Mouse (Mus musculus) neural tube, embryonic 13.5 days (tissue): ENCODE results near the gene Mptx2. TPM values are rescaled to one million over a fixed set of nuclear protein-coding genes. Genes with fewer than 3 reads are reported as not detected.
"Not testable (repeated sequence)": the region's sequence is repeated elsewhere in the genome, so short reads cannot be mapped to it uniquely, and the experiment has no call there.

Experiments
- ATAC-seq: fragments of 200-750 bp; cut with Nextera tagmentation; 2 replicates; pipeline ENCODE4 v1.8.0; 2017; ENCODE audit warnings: low read depth, mild to moderate bottlenecking, moderate TSS enrichment, moderate library complexity
- H3K27ac ChIP-seq: fragments of 300-500 bp; sonication (generic); replicated peaks from 2 replicates; pipeline ENCODE4 v1.5.1; 2015; ENCODE audit warnings: moderate library complexity, mild to moderate bottlenecking, inconsistent platforms
- H3K27me3 ChIP-seq: fragments of 300-500 bp; sonication (generic); 2 replicates; pipeline ENCODE4 v1.6.1; 2015; ENCODE audit warnings: mild to moderate bottlenecking, inconsistent platforms
- H3K36me3 ChIP-seq: fragments of 300-500 bp; sonication (generic); 2 replicates; pipeline ENCODE4 v1.6.1; 2015; ENCODE audit warnings: mild to moderate bottlenecking, inconsistent platforms
- H3K4me1 ChIP-seq: fragments of 300-500 bp; sonication (generic); replicated peaks from 2 replicates; pipeline ENCODE4 v1.6.1; 2015; ENCODE audit warnings: inconsistent platforms
- H3K4me2 ChIP-seq: fragments of 300-500 bp; sonication (generic); 2 replicates; pipeline ENCODE4 v1.6.1; 2015; ENCODE audit warnings: inconsistent platforms, mild to moderate bottlenecking, moderate library complexity
- H3K4me3 ChIP-seq: fragments of 300-500 bp; sonication (generic); 2 replicates; pipeline ENCODE4 v1.5.1; 2015; ENCODE audit warnings: mild to moderate bottlenecking, inconsistent platforms
- H3K9ac ChIP-seq: fragments of 300-500 bp; sonication (generic); 2 replicates; pipeline ENCODE4 v1.6.1; 2015; ENCODE audit warnings: moderate library complexity, mild to moderate bottlenecking, inconsistent platforms
- H3K9me3 ChIP-seq: fragments of 300-500 bp; sonication (generic); 2 replicates; pipeline ENCODE4 v1.6.1; 2016; ENCODE audit warnings: inconsistent platforms
- WGBS: fragments of 180-500 bp; shearing (Covaris S2); methylation state at CpG from one replicate; pipeline ENCODE4 v1.1.7; 2015; 5-methylcytosine and 5-hydroxymethylcytosine counted together
- polyA plus RNA-seq: library from polyadenylated mRNA; unstranded; fragments of >200 nt; fragmentation: Nextera tagmentation; extraction: Ambion mirVana; gene quantifications from 2 replicates; pipeline ENCODE4 v1.2.1, GENCODE M21; 2015

Gene Mptx2
- polyA plus RNA-seq = not detected in 2 replicates

DNA sequence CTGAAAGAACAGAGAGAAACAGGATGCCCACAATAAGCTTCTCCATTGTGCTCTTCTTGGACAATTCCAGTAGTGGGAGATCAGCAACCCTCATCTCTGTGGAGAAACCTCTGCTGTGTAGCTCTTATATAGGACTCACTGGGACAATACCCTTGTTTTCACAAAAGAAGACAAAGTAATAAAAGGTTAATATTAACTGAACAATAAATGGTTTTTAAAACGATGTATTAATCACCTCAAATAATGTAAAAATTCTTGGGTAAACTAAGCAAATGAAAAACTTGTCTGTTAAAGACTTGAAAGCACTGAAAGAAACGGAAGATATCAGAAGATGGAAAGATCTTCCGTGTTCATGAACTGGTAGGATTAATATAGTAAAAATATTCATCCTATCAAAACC is at the start of gene Mptx2:
TSS of gene Mptx2 (minus strand) at position 101 of the 400 bp plus-strand sequence.
- Histone ChIP-seq H3K4me1 (no peaks in the 10 kb centered on the region), H3K36me3 (no peaks in the 10 kb centered on the region), H3K27ac (no peak within 1 kb of the TSS), H3K4me2 (no peak within 1 kb of the TSS), H3K27me3 (no peaks in the 10 kb centered on the region), H3K9me3 (no peaks in the 10 kb centered on the region), H3K4me3 (no peak within 1 kb of the TSS), H3K9ac (no peak within 1 kb of the TSS)
- 80% methylated on average over 3 of the region's 3 CpGs for WGBS
- no peak for ATAC-seq

DNA sequence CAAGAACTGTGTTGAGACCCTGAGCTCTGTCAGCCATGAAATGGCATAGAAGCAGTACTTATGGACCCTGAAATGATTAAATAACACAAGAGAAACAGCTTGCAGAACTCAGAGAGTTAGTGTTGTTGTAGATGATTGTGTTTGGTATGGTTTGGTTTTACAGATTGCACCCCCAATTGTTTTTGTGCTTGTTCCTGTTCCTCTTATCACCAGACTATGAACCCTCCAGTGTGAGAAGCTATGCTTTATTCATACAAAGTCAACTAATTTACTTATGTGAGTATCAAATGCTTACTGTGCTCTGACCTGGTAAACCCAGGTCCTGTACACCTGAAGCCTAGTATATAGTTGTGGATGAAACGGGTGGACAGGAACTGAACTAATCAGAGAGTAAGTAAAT is 49.0 kb upstream of the Mptx2 start:
- no peaks in the 10 kb centered on the region for H3K9me3 ChIP-seq
- no peak for ATAC-seq
- no peak overlapping the region for H3K9ac ChIP-seq
- 79% methylated on average over 1 of the region's 1 CpGs for WGBS
- no peak overlapping the region for H3K4me3 ChIP-seq
- no peak overlapping the region for H3K4me2 ChIP-seq
- no peaks in the 10 kb centered on the region for H3K36me3 ChIP-seq
- H3K27me3 ChIP-seq = no peaks in the 10 kb centered on the region
- peaks cover 28% of the 10 kb centered on the region for H3K4me1 ChIP-seq
- H3K27ac ChIP-seq = no peak overlapping the region

DNA sequence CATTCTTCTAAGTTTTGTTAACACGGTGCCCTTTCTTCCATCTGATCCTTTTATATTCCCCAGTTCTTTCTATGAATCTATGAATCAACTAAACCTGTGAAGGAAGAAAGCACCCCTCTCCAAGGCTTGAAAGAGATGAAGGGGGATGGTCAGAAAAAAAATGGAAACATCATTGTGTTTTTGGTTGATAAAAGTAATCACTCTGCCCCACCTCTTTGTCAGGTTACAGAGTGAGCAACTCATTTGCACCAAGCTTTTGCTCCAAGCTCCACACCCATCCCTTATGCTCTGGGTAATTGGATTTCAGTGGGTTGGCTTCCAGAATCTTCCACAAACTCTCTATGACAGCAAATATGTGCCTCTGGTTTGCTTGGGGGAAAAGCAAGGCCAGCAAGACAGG is 47.8 kb upstream of the Mptx2 start:
- no peaks in the 10 kb centered on the region for H3K9me3 ChIP-seq
- no peaks in the 10 kb centered on the region for H3K36me3 ChIP-seq
- WGBS = 100% methylated on average over 1 of the region's 1 CpGs
- H3K4me3 ChIP-seq = no peak overlapping the region
- no peak overlapping the region for H3K9ac ChIP-seq
- H3K27ac ChIP-seq = no peak overlapping the region
- H3K4me1 ChIP-seq = peaks cover 30% of the 10 kb centered on the region
- ATAC-seq = no peak
- H3K27me3 ChIP-seq = no peaks in the 10 kb centered on the region
- no peak overlapping the region for H3K4me2 ChIP-seq

DNA sequence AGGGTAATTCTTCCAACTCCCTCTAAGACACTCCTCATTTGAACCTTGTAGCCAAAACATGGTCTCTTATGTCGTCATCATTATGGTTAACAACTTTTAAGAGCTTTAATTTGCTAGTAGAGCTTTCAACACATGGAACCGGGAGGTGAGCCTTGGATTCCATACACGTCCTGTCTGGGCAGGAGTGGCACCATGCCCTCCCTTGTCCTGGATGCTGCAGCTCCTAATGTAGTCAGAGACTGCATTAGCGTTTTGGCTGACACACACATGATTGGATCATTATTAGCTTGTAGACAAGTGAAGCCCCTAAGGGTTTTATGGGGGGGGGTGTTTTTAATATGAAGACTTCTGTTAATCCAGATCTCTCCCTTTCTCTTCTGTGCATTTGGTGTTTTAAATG is 47.4 kb upstream of the Mptx2 start:
- Histone ChIP-seq H3K9ac (no peak overlapping the region), H3K9me3 (no peaks in the 10 kb centered on the region), H3K4me1 (peaks cover 26% of the 10 kb centered on the region), H3K27ac (no peak overlapping the region), H3K36me3 (no peaks in the 10 kb centered on the region), H3K27me3 (no peaks in the 10 kb centered on the region), H3K4me3 (no peak overlapping the region), H3K4me2 (no peak overlapping the region)
- 70% methylated on average over 4 of the region's 4 CpGs for WGBS
- ATAC-seq = no peak

DNA sequence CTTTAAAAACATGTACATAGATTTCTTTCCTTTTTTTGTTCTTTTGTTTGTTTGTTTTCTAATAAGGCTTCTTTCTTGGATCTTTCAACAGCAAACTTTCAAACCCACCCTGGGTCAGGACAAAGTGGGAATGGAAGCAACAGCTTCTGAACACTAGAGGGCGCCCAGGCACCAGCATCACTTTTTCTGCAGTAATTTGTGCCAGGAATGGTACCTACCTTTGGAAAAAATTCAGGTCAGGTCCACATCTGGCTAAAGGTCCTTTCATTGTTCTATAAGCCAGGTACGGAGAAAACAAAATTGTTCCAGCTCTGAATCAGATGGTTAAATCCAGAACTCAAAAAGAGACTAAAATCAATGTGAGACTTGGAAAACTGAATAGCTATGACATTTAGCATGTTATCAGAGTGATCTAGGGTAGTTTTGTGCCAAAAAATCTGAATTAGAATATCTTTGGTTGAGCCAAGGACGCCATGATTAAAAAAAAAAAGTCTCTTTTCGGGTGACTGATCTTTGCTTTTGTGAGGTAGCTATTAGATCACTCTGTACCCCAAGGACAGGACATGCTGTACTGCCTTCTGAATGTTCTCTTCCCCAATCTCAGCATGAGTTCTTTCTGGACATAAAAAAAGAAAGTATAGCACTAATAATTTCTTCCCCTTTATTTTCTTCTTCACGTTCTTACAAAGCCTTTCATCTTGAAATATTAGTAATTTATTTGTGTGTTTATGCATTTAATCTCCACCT is 46.4 kb upstream of the Mptx2 start:
- Histone ChIP-seq H3K4me1 (peaks cover 22% of the 10 kb centered on the region), H3K27me3 (no peaks in the 10 kb centered on the region), H3K4me3 (no peak overlapping the region), H3K9me3 (no peaks in the 10 kb centered on the region), H3K4me2 (no peak overlapping the region), H3K36me3 (no peaks in the 10 kb centered on the region), H3K9ac (no peak overlapping the region), H3K27ac (no peak overlapping the region)
- whole genome bisulfite sequencing = 29% methylated on average over 5 of the region's 5 CpGs
- ATAC-seq = no peak

DNA sequence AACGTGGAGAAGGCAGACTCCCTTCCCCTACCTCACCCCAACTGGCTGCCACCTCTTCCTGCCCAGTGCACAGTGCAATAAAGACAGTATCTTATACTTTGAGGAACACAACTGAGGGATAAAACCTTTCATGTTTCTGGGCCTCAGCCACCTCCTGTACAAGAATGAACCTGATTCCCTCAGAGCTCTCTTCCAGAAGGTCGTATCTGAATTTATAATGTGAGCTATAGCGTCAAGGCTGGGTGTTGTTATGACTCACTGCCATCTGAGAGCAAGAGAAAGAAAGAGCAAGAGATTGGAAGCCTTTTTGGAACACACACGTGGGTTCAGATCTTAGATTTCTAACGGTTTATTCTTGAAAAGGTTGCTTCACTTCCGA is 44.7 kb upstream of the Mptx2 start:
- 70% methylated on average over 6 of the region's 6 CpGs for WGBS
- H3K4me3 ChIP-seq = no peak overlapping the region
- peak overlapping the region; percentile 38; the same call in 1 of the 2 replicates for H3K27ac ChIP-seq
- H3K27me3 ChIP-seq = no peaks in the 10 kb centered on the region
- no peak overlapping the region for H3K4me2 ChIP-seq
- H3K36me3 ChIP-seq = no peaks in the 10 kb centered on the region
- H3K9ac ChIP-seq = no peak overlapping the region
- no peaks in the 10 kb centered on the region for H3K9me3 ChIP-seq
- ATAC-seq = no peak
- peaks cover 13% of the 10 kb centered on the region for H3K4me1 ChIP-seq

DNA sequence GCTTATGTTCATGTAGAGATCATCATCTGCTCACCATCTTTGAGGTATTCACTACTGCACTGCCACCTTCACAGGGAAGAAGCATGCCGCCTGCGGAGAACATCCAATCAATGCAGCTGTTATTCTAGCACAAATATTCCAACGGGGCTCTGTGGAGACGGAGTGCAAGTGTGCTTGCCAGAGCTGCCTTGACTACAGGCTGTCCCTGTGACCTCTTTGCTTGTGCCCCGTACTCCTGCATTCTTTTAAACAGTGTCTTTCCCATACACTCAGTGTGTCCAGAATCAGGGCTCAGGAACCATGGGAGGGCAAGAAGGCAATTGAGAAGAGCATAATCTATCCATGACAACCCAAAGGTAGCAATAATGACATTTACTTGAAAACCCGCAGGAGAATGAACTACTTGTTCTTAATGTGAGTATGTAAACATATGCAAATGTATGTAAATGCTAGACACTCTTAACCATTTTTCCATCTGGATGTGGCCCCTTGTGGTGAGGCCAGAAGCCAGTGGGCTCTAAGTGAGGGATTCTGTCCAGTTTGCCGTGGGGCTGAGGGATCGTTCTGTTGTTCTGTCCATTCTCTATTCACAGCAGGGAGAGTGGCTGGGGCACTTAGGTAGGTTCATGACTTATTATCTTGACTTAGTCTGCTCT is 44.1 kb upstream of the Mptx2 start:
- ATAC-seq = peak; percentile 74; the same call in 1 of the 2 replicates

DNA sequence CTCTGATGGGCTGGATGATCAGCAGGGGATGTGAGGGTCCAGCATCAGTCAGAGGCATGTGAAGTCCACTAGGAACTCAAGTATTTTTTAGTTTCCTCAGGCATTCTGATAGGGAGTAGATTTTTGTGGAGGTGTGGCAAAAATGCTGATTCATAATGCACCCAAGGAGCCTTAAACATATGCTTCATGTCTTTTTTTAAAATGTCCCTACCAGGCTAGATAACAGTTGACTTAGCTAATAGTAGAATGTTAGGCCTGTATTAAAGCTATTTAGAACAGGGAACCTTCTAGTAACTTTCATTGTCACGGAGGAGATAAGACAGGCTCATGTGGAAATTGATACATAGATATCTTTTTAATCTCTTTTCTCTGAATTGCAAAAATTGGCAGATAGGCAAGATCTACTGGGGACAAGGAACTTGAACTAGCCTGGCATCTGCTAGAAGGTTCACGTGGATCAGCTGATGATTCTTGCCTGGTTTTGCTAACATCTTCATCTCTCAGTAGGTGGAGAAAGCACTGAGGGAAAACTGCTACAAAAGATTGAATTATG is 40.4 kb upstream of the Mptx2 start:
- no peak overlapping the region for H3K4me3 ChIP-seq
- no peak overlapping the region for H3K9ac ChIP-seq
- H3K27ac ChIP-seq = no peak overlapping the region
- 97% methylated on average over 2 of the region's 2 CpGs for WGBS
- no peaks in the 10 kb centered on the region for H3K9me3 ChIP-seq
- H3K36me3 ChIP-seq = no peaks in the 10 kb centered on the region
- H3K27me3 ChIP-seq = no peaks in the 10 kb centered on the region
- peaks cover 13% of the 10 kb centered on the region for H3K4me1 ChIP-seq
- H3K4me2 ChIP-seq = no peak overlapping the region
- ATAC-seq = no peak

More for the DNA sequence above, 44.1 kb upstream of the Mptx2 start:
- peaks cover 13% of the 10 kb centered on the region for H3K4me1 ChIP-seq
- peak overlapping the region; percentile 38; the same call in 1 of the 2 replicates for H3K27ac ChIP-seq
- 37% methylated on average over 8 of the region's 8 CpGs for WGBS
- no peak overlapping the region for H3K4me3 ChIP-seq
- no peaks in the 10 kb centered on the region for H3K36me3 ChIP-seq
- no peaks in the 10 kb centered on the region for H3K27me3 ChIP-seq
- no peaks in the 10 kb centered on the region for H3K9me3 ChIP-seq
- no peak overlapping the region for H3K9ac ChIP-seq
- H3K4me2 ChIP-seq = no peak overlapping the region

DNA sequence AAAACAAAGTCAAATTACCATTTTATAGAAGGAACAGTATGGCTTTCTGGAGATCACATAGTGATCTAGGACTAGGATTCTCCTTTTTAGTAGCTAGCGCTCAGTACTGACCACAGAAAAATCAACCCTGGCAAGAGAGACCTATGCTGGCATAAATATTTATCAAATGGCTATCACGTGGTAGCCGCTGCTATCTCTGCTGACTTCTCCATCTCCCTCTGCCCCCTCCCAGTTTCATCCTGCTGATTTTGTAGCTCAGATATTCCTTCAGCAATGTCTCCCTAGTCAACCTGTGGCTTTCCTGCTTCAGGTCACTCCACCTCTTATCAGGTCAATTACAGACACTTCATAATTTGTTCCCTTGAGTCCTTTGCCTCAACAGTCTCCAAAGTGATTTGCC is 38.1 kb upstream of the Mptx2 start:
- Histone ChIP-seq H3K27ac (no peak overlapping the region), H3K27me3 (no peaks in the 10 kb centered on the region), H3K9ac (no peak overlapping the region), H3K4me1 (no peaks in the 10 kb centered on the region), H3K36me3 (no peaks in the 10 kb centered on the region), H3K9me3 (no peaks in the 10 kb centered on the region), H3K4me2 (no peak overlapping the region), H3K4me3 (no peak overlapping the region)
- WGBS = 87% methylated on average over 3 of the region's 3 CpGs
- no peak for ATAC-seq

DNA sequence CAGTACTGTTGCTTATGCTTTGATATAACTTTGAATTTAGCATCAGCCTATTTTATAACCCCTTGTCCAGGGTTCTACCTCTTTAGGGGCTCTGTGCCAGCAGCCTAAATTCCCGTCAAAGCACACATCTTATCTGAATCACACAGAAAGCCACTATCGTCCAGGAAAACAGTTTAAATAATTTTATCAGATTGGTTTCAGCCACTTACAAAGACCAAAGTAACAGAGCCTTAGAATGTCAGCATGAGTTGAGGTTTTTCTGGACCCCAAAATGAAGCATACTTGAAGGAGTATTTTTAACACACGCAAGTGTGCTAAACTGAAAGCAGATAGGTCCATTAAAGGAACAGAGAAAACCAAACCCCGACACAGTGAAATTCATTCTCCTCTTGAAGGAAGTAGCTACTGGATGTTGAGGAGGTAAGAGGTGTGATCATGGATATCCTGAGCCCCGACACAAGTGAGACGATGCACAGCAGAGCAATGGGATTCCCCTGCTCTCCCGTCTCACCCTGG is 36.0 kb upstream of the Mptx2 start:
- not testable (repeated sequence) for H3K4me2 ChIP-seq, H3K4me1 ChIP-seq, H3K4me3 ChIP-seq, H3K27me3 ChIP-seq, H3K27ac ChIP-seq, ATAC-seq, H3K9me3 ChIP-seq, H3K36me3 ChIP-seq, H3K9ac ChIP-seq
- 87% methylated on average over 7 of the region's 7 CpGs for WGBS

DNA sequence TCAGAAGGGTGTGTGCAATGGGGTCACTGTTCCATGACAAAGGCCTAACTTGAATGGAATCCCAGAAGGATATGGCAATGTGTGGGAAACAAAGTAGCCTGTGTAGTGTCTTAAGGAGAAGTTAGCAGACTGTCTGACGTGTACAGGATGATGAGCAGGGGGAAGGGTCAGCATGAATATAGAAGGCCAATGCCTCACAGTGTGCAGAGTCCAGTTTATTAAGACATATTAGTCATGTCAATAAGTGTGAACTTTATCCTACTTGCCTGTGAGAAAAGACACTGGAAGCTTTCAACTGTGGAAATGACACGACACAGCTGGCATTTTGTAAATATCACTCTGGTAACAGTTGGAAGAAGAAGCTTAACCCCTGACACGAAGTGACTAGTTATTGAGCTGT is 25.2 kb upstream of the Mptx2 start:
- not testable (repeated sequence) for H3K27me3 ChIP-seq, H3K4me3 ChIP-seq, H3K4me2 ChIP-seq, ATAC-seq, H3K9ac ChIP-seq, H3K9me3 ChIP-seq, H3K36me3 ChIP-seq, H3K4me1 ChIP-seq, H3K27ac ChIP-seq
- 65% methylated on average over 3 of the region's 3 CpGs for WGBS

DNA sequence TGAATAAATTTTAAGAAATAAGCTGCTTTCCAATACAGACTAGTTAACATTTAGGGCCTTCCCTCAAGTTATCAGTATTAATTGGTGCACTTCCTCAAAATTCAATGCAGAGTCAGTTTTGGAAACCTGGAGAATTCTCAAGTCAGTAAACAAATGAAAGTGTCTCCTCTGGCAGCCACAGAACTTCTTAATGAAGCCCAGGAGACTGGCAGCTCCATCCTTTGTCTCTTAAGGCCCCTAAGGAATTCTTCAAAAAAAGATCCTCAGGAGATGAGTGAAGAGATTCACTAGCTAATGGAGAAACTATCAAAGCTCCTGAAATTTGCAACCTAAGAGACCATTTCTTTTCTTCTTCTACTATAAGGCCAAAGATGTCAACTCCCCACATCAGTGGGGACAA is 11.9 kb downstream of the Mptx2 start, which contains the start of gene Olfr418:
TSS of gene Olfr418 (plus strand) at position 301 of the 400 bp plus-strand sequence.
- Histone ChIP-seq H3K4me1 (no peaks in the 10 kb centered on the region), H3K4me3 (no peak within 1 kb of the TSS), H3K27ac (no peak within 1 kb of the TSS), H3K36me3 (no peaks in the 10 kb centered on the region), H3K9ac (no peak within 1 kb of the TSS), H3K4me2 (no peak within 1 kb of the TSS), H3K9me3 (no peaks in the 10 kb centered on the region), H3K27me3 (no peaks in the 10 kb centered on the region)
- ATAC-seq = no peak
